Mouse (Mus musculus) spleen, postnatal 10 days (tissue): ENCODE results near the gene E030018B13Rik.

ENCODE experiments used
- DNase-seq, 2 experiments: peaks; one replicate each; pipeline ENCODE4 v3.0.0; 2021 to 2022; ENCODE audit warnings: low spot score in 2 of 2

Gene E030018B13Rik

GRCm38 (mm10) chr7:63964121-63964520 is 47.5 kb downstream of the E030018B13Rik start:
- DNase-seq: no peak

GRCm38 (mm10) chr7:63965135-63965534 is 48.5 kb downstream of the E030018B13Rik start:
- peak in 1 of 2 experiments; percentile 53 for DNase-seq

DNA sequence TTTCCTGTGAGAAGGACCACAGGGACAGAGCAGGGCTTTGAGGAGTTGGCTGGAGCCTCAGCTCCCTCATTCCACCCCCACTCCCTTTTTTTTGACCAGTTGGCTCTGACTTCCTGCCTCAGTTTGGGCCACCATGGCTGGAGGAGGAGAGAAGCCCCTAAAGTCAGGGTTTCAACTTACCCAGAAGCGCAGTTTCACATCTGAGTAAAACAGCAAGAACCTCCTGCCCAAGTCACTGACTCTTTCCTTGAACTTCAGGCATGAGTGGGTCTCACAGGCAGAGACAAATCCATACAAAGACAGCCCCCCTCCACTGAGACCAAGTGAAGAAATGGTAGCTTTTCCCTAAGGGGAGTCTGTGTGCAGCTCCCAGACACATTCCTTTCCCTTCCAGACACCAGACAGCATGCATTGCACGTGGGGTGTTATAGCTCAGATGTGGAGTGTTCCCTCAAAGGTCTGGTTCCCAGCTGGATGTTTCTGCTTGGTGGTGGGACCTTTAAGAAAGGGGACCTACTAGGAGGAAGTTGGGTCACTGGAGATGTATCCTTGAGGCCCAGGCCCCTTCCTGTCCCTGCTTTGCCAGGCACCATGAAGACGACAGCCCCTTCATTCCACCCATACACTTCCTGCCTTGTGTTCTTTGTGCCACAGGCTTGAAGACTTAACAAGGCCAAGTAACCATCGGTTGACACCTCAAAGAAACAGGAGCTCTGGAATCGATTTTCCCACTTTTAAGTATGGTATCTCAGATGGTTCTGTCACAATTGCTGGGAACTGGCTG is 49.2 kb downstream of the E030018B13Rik start:
- DNase-seq: no peak

DNA sequence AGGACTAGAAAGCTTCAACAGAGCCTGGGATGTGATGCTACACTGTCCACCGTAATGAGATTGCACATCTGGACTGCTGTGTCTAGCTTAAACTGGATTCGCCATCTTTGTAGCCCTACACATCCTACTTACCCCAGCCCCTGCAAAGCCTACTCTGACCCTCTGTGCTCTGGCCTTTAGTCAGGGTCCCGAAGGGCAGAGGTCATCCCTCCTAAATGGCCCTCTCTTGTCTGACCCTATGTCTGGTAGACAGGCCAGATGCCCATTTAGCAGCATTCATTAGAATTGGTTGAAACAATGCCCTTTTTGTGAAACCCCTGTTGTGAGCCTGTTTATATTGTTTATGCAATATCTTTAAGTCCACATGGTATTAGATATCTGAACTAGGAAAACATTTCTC is 53.3 kb downstream of the E030018B13Rik start:
- no peak for DNase-seq
